Mouse (Mus musculus): ENCODE measurements around the gene Ulk3. TPM values are rescaled to one million over a fixed set of nuclear protein-coding genes. Genes with fewer than 3 reads are reported as not detected.

The Ulk3 gene
- total RNA-seq, 2 experiments from 2014 or later, result 4.4 to 6.6 TPM

- TF ChIP-seq CTCF (IDR thresholded peaks at IDR 0.05), result no peak
- Histone ChIP-seq H3K27ac (peak overlapping the region; percentile 58), H3K4me3 (peak overlapping the region; percentile 98)
- intact Hi-C loops (cut with DNase I), result loop anchor here (1.0 kb wide), 1 partner anchor 10 kb away; no protein-coding TSS in a partner anchor
- no peak for DNase-seq
Observed at GRCm38 (mm10) chr9:57643169-57643855, 54.1 kb downstream of the Ulk3 start.

GRCm38 (mm10) chr9:57643856-57644180, 54.6 kb downstream of the Ulk3 start:
- H3K27ac ChIP-seq, result peak overlapping the region; percentile 58
- no peak for TF ChIP-seq CTCF (IDR thresholded peaks at IDR 0.05)
- intact Hi-C loops (cut with DNase I), result loop anchor here (1.0 kb wide), 1 partner anchor 11 kb away; no protein-coding TSS in a partner anchor
- H3K4me3 ChIP-seq, result peak overlapping the region; percentile 98
- DNase-seq, result no peak

GRCm38 (mm10) chr9:57644442-57644943, 55.2 kb downstream of the Ulk3 start:
- Histone ChIP-seq H3K4me3 (peak overlapping the region; percentile 98), H3K27ac (peak overlapping the region; percentile 96)
- TF ChIP-seq CTCF (IDR thresholded peaks at IDR 0.05), result no peak
- intact Hi-C loops (cut with DNase I), result no loop called here
- DNase-seq, result no peak

GRCm38 (mm10) chr9:57644944-57645893, 56.0 kb downstream of the Ulk3 start:
- H3K4me3 ChIP-seq, result peak overlapping the region; percentile 98
- intact Hi-C loops (cut with DNase I), result loop anchor here (1.0 to 5.0 kb wide), 2 partner anchors 16 to 103 kb away; no protein-coding TSS in a partner anchor
- DNase-seq, result peak; percentile 96
- H3K27ac ChIP-seq, result peak overlapping the region; percentile 96
- TF ChIP-seq CTCF (IDR thresholded peaks at IDR 0.05), result no peak; the same call in 1 of the 2 replicates

Other genes with a start within 250 kb of the Ulk3 start
- gene Ppcdc, start 149.3 kb upstream of the Ulk3 start, total RNA-seq (2021), result 1 to 10 TPM; 7.8 to 8.1 TPM
- under 1 TPM; 0.82 to 0.95 TPM for gene Scamp5, start 121.4 kb upstream of the Ulk3 start, total RNA-seq (2021)
- gene Rpp25, start 85.4 kb upstream of the Ulk3 start, total RNA-seq (2021), result not detected
- gene Cox5a, start 68.2 kb upstream of the Ulk3 start, total RNA-seq (2021), result 1,000 to 10,000 TPM; 1,176 to 1,655 TPM
- 1 to 10 TPM; 5.9 TPM for gene Fam219b, start 51.9 kb upstream of the Ulk3 start, total RNA-seq (2021)
- 10 to 100 TPM; 67.6 to 97.7 TPM for gene Mpi, start 36.7 kb upstream of the Ulk3 start, total RNA-seq (2021)
- 10 to 100 TPM; 39.6 to 46.4 TPM for gene Scamp2, start 28.5 kb upstream of the Ulk3 start, total RNA-seq (2021)
- gene Cplx3, start 16.8 kb downstream of the Ulk3 start, total RNA-seq (2021), result not detected
- not detected for gene Lman1l, start 31.3 kb downstream of the Ulk3 start, total RNA-seq (2021)
- gene Csk, start 64.2 kb downstream of the Ulk3 start, total RNA-seq (2021), result 10 to 100 TPM in 1 of 2 experiments, 1 to 10 TPM in 1; 7.1 to 14.0 TPM
- gene Cyp1a2, start 94.3 kb downstream of the Ulk3 start, total RNA-seq (2021), result not detected
- gene Cyp1a1, start 98.5 kb downstream of the Ulk3 start, total RNA-seq (2021), result under 1 TPM; 0.36 to 0.53 TPM
- 1 to 10 TPM; 5.9 to 6.6 TPM for gene Edc3, start 119.1 kb downstream of the Ulk3 start, total RNA-seq (2021)
- gene Clk3, start 176.4 kb downstream of the Ulk3 start, total RNA-seq (2021), result 10 to 100 TPM; 45.4 to 50.4 TPM
- gene Arid3b, start 247.3 kb downstream of the Ulk3 start, total RNA-seq (2021), result 1 to 10 TPM; 3.1 to 3.4 TPM

Measured in gastrocnemius, adult 2 months (tissue).